Mouse (Mus musculus) heart, postnatal 25 days (tissue): Measurements from ENCODE around the gene Srxn1. TPM values are rescaled to one million over a fixed set of nuclear protein-coding genes. Genes with fewer than 3 reads are reported as not detected.

ENCODE experiments used
- DNase-seq: peaks from one replicate; pipeline ENCODE4 v3.0.0; 2022; ENCODE audit warnings: low spot score
- intact Hi-C: fragments of 180-260 bp; cut with DNase I; formaldehyde crosslinking; loops from one replicate; pipeline ENCODE4 v1.15.1; 2025
- total RNA-seq, 2 experiments: library from RNA; stranded (reverse); gene quantifications; 2 replicates each; pipeline ENCODE4 v1.2.3; 2021

Srxn1 gene
- total RNA-seq, 2 experiments from 2014 or later, result 14.8 to 15.2 TPM

DNA sequence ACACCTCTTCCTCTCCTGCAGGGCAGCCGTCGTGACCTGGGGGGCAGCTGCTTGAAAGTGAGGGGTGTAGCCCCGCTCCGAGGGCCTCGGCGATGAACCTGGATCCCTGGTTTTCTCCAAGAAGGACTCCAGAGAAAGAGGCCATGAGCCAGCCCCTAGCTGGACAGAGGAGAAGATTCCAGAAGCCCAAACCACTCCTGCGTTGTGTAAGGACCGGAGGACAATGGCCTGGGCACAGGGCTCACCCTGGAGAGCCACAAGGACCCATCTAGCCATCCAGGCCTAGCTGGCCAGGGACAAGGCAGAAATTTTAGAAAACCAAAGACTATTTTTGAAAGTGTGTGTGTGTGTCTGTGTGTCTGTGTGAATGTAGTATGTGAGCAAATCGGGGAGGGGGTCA, 43.4 kb downstream of the Srxn1 start:
- intact Hi-C loops, result no loop called here
- no peak for DNase-seq

DNA sequence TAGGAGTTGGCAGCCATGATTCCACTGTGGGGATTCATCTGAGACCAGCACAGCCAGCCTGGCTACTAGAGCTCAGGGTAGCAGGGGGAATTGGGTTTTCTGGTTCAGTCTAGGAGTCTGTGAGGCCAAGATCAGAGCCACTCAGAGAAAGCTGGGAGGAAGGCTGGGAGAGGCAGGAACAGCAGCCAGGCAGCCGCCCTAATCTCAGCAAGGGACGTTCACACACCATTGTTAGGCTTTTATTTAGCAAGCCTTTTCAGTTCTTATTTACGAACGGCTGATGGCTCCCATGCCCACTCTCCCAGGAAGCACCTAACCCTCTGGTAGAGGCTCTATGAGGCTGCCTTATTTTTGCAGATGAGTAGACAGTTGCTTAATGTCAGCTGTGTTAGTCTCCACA, 44.6 kb downstream of the Srxn1 start:
- no peak for DNase-seq
- intact Hi-C loops, result loop anchor here (1.0 kb wide), 1 partner anchor 27 kb away; no protein-coding TSS in a partner anchor

DNA sequence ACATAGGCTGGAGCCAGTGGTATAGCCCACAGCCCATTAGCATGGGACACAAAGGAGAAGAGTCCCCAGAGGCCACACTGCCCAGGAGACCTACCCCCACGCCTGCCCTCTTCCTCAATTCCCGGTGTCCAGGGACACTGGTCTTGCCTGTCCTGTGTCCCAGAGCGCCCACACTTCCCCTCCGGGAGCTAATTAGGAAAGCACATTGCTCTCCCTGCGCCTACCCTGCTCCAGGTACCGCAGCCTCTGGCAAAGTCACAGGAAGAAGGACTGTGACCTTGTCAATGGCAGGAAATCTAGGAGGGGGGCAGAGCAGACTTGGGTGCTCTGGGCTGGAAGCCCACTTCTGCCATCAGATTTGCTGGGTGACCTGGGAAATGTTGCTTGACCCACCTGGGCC, 45.1 kb downstream of the Srxn1 start:
- intact Hi-C loops, result loop anchor here (1.0 kb wide), 1 partner anchor 27 kb away; no protein-coding TSS in a partner anchor
- peak; percentile 67 for DNase-seq

DNA sequence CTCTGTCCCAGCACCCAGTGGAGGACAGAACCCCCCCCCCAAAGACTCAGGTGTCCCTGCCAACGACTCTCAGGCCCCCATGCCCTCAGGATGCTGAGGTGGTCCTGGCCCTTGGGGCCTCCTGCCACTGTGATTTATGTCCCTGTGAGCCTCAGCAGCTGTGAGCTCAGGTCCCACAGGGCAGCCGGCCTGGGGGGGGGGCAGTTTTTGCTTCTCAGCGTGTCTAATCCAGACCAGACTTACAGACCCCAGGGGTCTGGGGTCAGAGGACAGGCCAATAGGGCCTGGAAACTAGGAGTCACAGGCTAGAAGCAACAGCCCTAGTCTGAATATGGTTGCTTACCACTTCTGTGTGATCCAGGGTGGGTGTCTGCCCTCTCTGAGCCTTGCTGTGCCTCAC, 48.0 kb downstream of the Srxn1 start:
- intact Hi-C loops, result no loop called here
- DNase-seq, result no peak

DNA sequence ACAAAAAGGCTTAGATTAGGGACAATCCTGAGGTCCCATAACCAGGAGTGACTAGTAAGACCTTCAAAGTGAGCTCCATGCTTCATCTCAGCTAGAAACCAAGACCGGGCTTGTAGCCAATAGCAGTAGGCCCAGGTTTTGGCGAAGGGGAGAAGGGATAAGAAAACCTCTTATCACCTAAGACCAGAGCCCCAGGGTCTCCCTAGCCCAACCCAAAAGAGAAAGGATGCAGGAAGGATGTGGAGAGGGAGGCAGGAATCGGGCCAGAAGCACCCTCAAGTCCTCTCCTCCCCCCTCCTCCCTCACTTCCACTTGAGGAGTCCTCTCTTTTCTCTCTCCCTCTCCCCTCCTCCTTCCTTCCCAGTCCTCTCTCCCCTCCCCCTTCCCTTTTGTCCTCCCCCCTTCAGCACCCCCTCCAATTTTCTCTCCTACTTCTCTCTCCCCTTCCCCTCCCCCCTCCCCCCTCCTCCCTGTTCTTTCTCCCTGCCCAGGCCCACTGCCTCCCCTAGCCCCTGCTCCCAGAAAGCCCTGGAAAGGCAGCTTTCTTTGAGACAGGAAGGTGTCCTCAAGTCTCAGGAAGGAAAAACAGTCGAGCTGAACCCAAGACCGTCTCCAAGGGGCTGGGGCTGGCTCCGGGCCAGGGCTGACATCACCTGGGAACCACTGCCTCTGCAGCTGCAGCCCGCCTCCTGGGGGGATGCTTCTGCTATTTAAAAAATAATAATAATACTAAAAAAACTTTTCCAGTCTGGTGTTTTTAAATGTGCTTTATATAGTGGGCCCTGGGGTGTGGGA, 50.3 kb downstream of the Srxn1 start:
- peak; percentile 61 for DNase-seq
- intact Hi-C loops, result no loop called here

DNA sequence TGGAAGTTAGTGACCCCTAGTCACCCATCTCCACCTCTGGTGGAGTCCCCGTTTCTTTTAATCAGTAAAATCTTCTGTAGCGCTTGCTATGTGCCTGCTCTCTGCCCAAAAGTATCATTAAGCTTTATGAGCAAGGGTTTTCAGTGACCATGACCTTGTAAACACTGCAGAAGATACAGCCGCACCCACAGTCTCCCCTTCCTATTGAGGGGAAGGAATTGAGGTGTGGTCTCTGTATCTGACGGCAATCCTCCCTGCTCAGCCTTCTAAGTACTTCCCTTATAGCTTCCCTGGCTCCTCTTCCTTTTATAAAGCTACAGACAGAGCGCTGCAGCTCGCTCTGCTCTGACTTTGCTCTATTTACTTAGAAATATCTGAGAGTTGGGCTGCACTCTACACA, 51.2 kb downstream of the Srxn1 start:
- no peak for DNase-seq
- intact Hi-C loops, result no loop called here

DNA sequence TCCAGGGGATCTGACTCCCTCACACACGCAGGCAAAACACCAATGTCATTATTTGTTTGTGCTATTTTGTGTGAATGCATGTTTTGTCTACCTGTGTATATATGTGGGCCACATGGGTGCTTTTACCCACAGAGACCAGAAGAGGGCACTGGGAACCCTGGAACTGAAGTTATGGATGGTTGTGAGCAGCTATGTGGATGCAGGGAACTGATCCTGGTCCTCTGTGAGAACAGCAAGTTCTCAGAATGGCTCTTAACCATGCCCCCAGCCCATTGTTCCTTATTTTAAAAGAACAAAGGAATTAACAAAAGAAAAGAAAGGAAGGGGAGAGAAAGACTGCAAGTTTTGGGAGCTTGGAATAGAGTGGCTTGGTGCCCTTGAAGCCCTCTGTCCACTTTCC, 54.2 kb downstream of the Srxn1 start:
- DNase-seq, result no peak
- intact Hi-C loops, result no loop called here

Other genes starting within 250 kb of the Srxn1 start
- gene Angpt4, start 194.3 kb upstream of the Srxn1 start, total RNA-seq, result under 1 TPM; 0.13 to 0.39 TPM
- gene Fam110a, start 125.3 kb upstream of the Srxn1 start, total RNA-seq, result 1 to 10 TPM; 4.5 to 4.7 TPM
- gene Slc52a3, start 109.0 kb upstream of the Srxn1 start, total RNA-seq, result 1 to 10 TPM; 1.8 to 1.9 TPM
- not detected for gene Scrt2, start 24.0 kb upstream of the Srxn1 start, total RNA-seq
- 10 to 100 TPM; 24.3 to 34.0 TPM for gene Tcf15, start 38.0 kb downstream of the Srxn1 start, total RNA-seq
- 100 to 1,000 TPM in 1 of 2 experiments, 10 to 100 TPM in 1; 95.2 to 104 TPM for gene Csnk2a1, start 121.3 kb downstream of the Srxn1 start, total RNA-seq
- gene Tbc1d20, start 188.3 kb downstream of the Srxn1 start, total RNA-seq, result 10 to 100 TPM; 43.1 to 43.5 TPM
- gene Rbck1, start 227.1 kb downstream of the Srxn1 start, total RNA-seq, result 10 to 100 TPM; 51.9 to 55.9 TPM
- gene Trib3, start 238.5 kb downstream of the Srxn1 start, total RNA-seq, result 1 to 10 TPM; 2.2 to 3.0 TPM